Mouse (Mus musculus) urinary bladder, postnatal 0 days (tissue): ENCODE measurements around the gene H2al2a. TPM values are rescaled to one million over a fixed set of nuclear protein-coding genes. Genes with fewer than 3 reads are reported as not detected.

Experiments
- polyA plus RNA-seq: library from polyadenylated mRNA; unstranded; fragments of >200 nt; fragmentation: Nextera tagmentation; extraction: Ambion mirVana; gene quantifications from 2 replicates; pipeline ENCODE4 v1.2.1, GENCODE M21; 2015

H2al2a gene
- polyA plus RNA-seq = not detected in 2 replicates

DNA sequence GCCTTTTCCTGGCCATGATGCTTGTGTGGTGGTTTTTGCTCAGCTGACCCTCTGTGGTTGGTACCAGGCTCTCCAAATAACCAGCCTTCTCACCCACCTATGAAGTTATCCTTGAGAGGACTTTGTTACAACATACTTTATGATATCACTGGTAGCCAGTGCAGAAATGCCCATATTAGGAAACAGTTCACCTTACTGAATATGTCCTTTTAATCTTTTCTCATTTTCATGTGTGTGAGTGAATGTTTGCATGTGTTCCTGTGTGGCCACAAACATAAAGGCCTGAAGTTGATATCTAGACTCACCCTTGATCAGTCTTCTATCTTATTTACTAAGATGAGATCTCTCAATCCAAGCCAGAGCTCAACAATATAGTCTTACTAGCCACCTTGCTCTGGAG lies at the start of gene H2al2a:
Gene H2al2a (minus strand): TSS at position 101 of the 400 bp plus-strand sequence.

DNA sequence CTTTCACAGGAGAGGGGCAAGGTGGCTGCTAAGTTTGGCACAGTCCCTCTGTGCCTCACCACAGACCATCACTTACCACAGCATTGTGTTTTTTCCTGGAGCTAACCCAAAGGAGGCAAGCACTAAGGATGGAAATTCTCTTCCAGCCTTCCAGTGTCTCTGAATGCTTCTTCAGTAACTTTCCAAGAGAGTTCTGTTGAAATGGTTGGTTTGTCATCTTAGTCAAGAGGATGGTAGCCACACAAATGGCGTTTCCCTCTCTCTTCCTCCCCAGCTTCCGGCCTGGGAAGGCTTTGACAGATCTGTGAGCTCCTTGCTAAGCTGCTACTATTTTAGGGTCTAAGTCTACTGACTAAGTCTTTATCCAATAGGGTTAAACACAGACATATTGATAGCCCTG lies 40.7 kb upstream of the H2al2a start, which contains the start of gene A930004D18Rik:
Gene A930004D18Rik (minus strand): TSS at position 247 of the 400 bp plus-strand sequence.

Other genes starting within 250 kb of the H2al2a start
- gene A930004D18Rik, start 40.8 kb upstream of the H2al2a start, polyA plus RNA-seq = 7.5 and 8.1 TPM in 2 replicates
- 1.7 and 2.1 TPM in 2 replicates for gene Skida1, start 52.1 kb upstream of the H2al2a start, polyA plus RNA-seq
- gene Mllt10, start 58.3 kb upstream of the H2al2a start, polyA plus RNA-seq = 24.4 and 24.6 TPM in 2 replicates